Mouse (Mus musculus) liver, embryonic 14.5 days (tissue): ENCODE measurements around the gene Mybl2. TPM values are rescaled to one million over a fixed set of nuclear protein-coding genes. Genes with fewer than 3 reads are reported as not detected.

ENCODE experiments used
- ATAC-seq: fragments of 200-750 bp; cut with Nextera tagmentation; 2 replicates; pipeline ENCODE4 v1.8.0; 2017; ENCODE audit warnings: moderate number of reproducible peaks, mild to moderate bottlenecking, moderate library complexity; ENCODE audit not compliant: insufficient read depth
- DNase-seq, 3 experiments: peaks; one replicate each; pipeline ENCODE4 v3.0.0-alpha.2; 2012 to 2013; ENCODE audit warnings: low read depth in 3 of 3, low spot score in 3 of 3
- H3K27ac ChIP-seq: fragments of 300-500 bp; sonication (generic); 2 replicates; pipeline ENCODE4 v1.5.1; 2014; ENCODE audit warnings: moderate library complexity, mild to moderate bottlenecking, control low read depth, inconsistent platforms
- H3K27me3 ChIP-seq: fragments of 300-500 bp; sonication (generic); 2 replicates; pipeline ENCODE4 v1.6.1; 2014; ENCODE audit warnings: mild to moderate bottlenecking, low read length, moderate library complexity; ENCODE audit not compliant: control insufficient read depth, insufficient read depth
- H3K36me3 ChIP-seq: fragments of 300-500 bp; sonication (generic); replicated peaks from 2 replicates; pipeline ENCODE4 v1.6.1; 2014; ENCODE audit warnings: low read depth; ENCODE audit not compliant: control insufficient read depth, insufficient read depth
- H3K4me1 ChIP-seq, 2 experiments: fragments of 200-500 bp in 1 of 2; fragments of 300-500 bp in 1 of 2; sonication (generic) in 1 of 2; replicated peaks; 2 replicates each; pipeline ENCODE4 v1.6.1; 2012 to 2014; ENCODE audit warnings: antibody characterized with exemption in 1 of 2, inconsistent platforms in 1 of 2, low read length in 1 of 2; ENCODE audit not compliant: control insufficient read depth in 2 of 2, insufficient read depth in 2 of 2
- H3K4me2 ChIP-seq: fragments of 300-500 bp; sonication (generic); 2 replicates; pipeline ENCODE4 v1.6.1; 2014; ENCODE audit warnings: low read depth, mild to moderate bottlenecking, control low read depth, moderate library complexity
- H3K4me3 ChIP-seq, 2 experiments: fragments of 200-500 bp in 1 of 2; fragments of 300-500 bp in 1 of 2; sonication (generic) in 1 of 2; 2 replicates each; pipeline ENCODE4 v1.5.1; 2012 to 2014; ENCODE audit warnings: low read depth in 2 of 2, low read length in 2 of 2, mild to moderate bottlenecking in 2 of 2, control low read depth in 1 of 2, inconsistent platforms in 1 of 2, moderate library complexity in 1 of 2; ENCODE audit not compliant: insufficient read depth in 1 of 2
- H3K9ac ChIP-seq: fragments of 300-500 bp; sonication (generic); replicated peaks from 2 replicates; pipeline ENCODE4 v1.6.1; 2014; ENCODE audit warnings: mild to moderate bottlenecking, control low read depth, moderate library complexity
- H3K9me3 ChIP-seq: fragments of 300-500 bp; sonication (generic); 2 replicates; pipeline ENCODE4 v1.6.1; 2016; ENCODE audit warnings: low read length, mixed read lengths; ENCODE audit not compliant: control insufficient read depth
- CTCF ChIP-seq: IDR thresholded peaks from 2 replicates; pipeline ENCODE4 v1.5.1; 2016; ENCODE audit warnings: antibody characterized with exemption, low read depth, control low read depth
- EP300 ChIP-seq: IDR thresholded peaks from 2 replicates; pipeline ENCODE4 v1.6.1; 2016; ENCODE audit warnings: antibody characterized with exemption, low read depth
- WGBS: fragments of 180-500 bp; shearing (Covaris S2); extraction: QIAGEN DNeasy Blood & Tissue Kit; methylation state at CpG from one replicate; pipeline ENCODE4 v1.1.7; 2014; ENCODE audit not compliant: insufficient replicate concordance; 5-methylcytosine and 5-hydroxymethylcytosine counted together
- polyA plus RNA-seq, 2 experiments: library from polyadenylated mRNA; depleted of rRNA in 1 of 2; stranded (reverse) in 1 of 2; unstranded in 1 of 2; fragments of >200 nt; fragmentation: Nextera tagmentation in 1 of 2; extraction: Ambion mirVana in 1 of 2; gene quantifications; 2 replicates each; pipeline versions ENCODE4 v1.2.1 to v1.2.3; 2012 to 2014

The Mybl2 gene
- polyA plus RNA-seq, 2 experiments, result 30.8 to 33.7 TPM

- Histone ChIP-seq H3K4me2 (no peak overlapping the region), H3K27ac (no peak overlapping the region), H3K36me3 (peaks cover 88% of the 10 kb centered on the region), H3K27me3 (no peaks in the 10 kb centered on the region), H3K9ac (no peak overlapping the region), H3K9me3 (no peaks in the 10 kb centered on the region), H3K4me3 (no peak overlapping the region), H3K4me1 (no peaks in the 10 kb centered on the region; a peak in 1 of 4 replicates)
- ATAC-seq (no peak), DNase-seq (no peak)
- 84% methylated on average over 3 of the region's 3 CpGs for WGBS
- TF ChIP-seq EP300 (no peak), CTCF (no peak)
Measured at GRCm38 (mm10) chr2:163070213-163070612, 15.7 kb downstream of the Mybl2 start.

- ATAC-seq (no peak), DNase-seq (no peak)
- Histone ChIP-seq H3K27me3 (no peaks in the 10 kb centered on the region), H3K9ac (no peak overlapping the region), H3K4me2 (no peak overlapping the region), H3K9me3 (no peaks in the 10 kb centered on the region), H3K27ac (no peak overlapping the region), H3K4me3 (no peak overlapping the region), H3K4me1 (no peaks in the 10 kb centered on the region; a peak in 1 of 4 replicates), H3K36me3 (peaks cover 88% of the 10 kb centered on the region)
- 73% methylated on average over 3 of the region's 3 CpGs for WGBS
- no peak for TF ChIP-seq CTCF
Measured at GRCm38 (mm10) chr2:163071590-163071989, 17.1 kb downstream of the Mybl2 start.

DNA sequence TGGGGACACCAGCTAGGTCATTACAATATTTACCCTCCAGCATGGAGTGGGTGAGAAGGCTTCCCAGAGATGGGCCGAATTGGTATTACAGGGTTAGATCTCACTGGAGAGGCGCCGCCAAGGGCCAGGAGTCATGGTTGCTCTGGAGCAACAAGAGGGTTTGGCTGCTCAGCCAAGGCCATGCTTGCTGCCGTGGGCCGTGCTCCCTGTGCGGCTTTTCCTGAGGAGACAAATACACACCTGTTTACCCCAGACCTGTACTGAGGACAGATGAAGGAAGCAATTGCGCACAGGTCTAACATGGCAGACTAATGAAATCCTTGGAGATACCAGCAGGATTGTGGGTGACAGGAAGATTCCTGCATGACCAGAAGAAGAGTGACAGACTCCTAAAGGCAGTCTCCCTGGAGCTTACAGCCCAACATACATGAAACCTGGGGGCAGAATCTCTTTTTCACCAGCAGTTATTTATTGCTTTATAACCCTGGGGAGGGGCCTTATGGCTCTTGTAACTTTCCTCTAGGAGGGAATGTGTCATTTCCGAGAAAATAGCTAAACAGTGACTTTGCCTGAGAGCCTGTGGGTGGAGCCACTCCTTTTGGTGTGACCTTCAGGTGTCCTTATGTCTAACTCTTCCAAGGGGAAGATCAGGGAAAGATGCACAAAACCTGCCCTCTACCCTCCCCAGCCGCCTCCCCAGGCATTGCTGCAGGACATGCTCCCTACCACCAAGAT is 18.7 kb downstream of the Mybl2 start:
- no peaks in the 10 kb centered on the region; a peak in 1 of 4 replicates for H3K4me1 ChIP-seq
- no peak for DNase-seq
- peaks cover 83% of the 10 kb centered on the region for H3K36me3 ChIP-seq
- H3K4me2 ChIP-seq, result no peak overlapping the region
- no peak overlapping the region for H3K27ac ChIP-seq
- H3K27me3 ChIP-seq, result no peaks in the 10 kb centered on the region
- no peak overlapping the region for H3K9ac ChIP-seq
- H3K4me3 ChIP-seq, result no peak overlapping the region
- no peaks in the 10 kb centered on the region for H3K9me3 ChIP-seq
- ATAC-seq, result no peak
- TF ChIP-seq CTCF (no peak), EP300 (no peak)
- 90% methylated on average over 9 of the region's 9 CpGs for WGBS

DNA sequence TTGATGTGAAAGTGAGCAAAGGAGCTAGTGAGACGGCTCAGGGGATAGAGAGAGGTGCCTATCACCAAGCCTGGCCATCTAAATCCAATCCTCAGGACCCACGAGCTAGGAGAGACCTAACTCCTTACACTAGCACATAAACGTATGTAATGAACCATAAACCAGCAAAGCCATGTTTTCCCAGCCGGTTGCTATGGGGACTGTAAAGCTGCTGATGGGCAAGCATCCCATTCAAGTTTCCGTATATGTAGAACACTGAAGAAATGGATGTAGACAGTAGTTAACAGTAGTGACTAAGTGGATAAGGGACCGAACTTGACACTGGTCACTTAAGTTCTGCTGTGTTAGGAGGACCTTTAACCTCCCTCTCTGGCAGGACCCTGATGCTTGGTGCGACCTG is 19.5 kb downstream of the Mybl2 start:
- Histone ChIP-seq H3K4me3 (no peak overlapping the region), H3K9me3 (no peaks in the 10 kb centered on the region), H3K27me3 (no peaks in the 10 kb centered on the region), H3K36me3 (peaks cover 83% of the 10 kb centered on the region), H3K4me2 (no peak overlapping the region), H3K27ac (no peak overlapping the region), H3K4me1 (no peaks in the 10 kb centered on the region; a peak in 1 of 4 replicates), H3K9ac (no peak overlapping the region)
- TF ChIP-seq EP300, result no peak
- TF ChIP-seq CTCF, result no peak
- 87% methylated on average over 7 of the region's 7 CpGs for WGBS
- no peak for DNase-seq
- no peak for ATAC-seq

DNA sequence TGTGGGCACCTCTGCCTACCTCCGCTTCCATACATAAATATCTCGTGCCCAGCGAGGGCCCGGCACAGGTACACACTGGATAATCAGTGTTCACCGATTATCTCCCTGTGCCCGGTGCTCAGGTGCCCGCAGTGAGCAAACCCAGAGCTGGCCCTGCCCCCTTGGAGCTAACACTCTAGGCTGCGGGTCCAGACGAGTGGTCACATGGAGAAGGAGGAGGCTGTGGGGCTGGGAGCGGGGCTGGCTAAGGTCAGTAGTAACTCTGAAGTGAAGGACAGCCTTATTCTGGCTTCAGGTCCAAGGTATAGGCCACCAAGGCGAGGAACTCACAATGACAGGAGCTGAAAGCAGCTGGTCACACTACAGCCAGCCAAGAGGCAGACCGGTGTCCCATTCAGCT is 20.3 kb downstream of the Mybl2 start:
- ATAC-seq (no peak), DNase-seq (no peak)
- Histone ChIP-seq H3K4me3 (no peak overlapping the region), H3K4me1 (no peaks in the 10 kb centered on the region; a peak in 1 of 4 replicates), H3K27ac (no peak overlapping the region), H3K9me3 (no peaks in the 10 kb centered on the region), H3K4me2 (no peak overlapping the region), H3K36me3 (peaks cover 86% of the 10 kb centered on the region), H3K27me3 (no peaks in the 10 kb centered on the region), H3K9ac (no peak overlapping the region)
- no peak for TF ChIP-seq CTCF
- no peak for TF ChIP-seq EP300
- WGBS, result 89% methylated on average over 12 of the region's 12 CpGs
